Comparison of ENCODE assay signal across 25 mouse cellular contexts in genomic region chr1:37041126-37041525, GRCm38 (mm10). TPM values are rescaled to one million over a fixed set of nuclear protein-coding genes. Genes with fewer than 3 reads are reported as not detected.
A peak's percentile ranks its signal among the peaks of the same experiment; 100 is the strongest.
DNase-seq lines count a peak whose midpoint lies in the region; ATAC-seq and TF ChIP-seq lines count a peak whose summit lies in the region.
"Had no signal": no experiment of that assay in that cellular context is flagged by ENCODE, and none has a peak within 500 bp of the region (broad histone marks: within the 10 kb centered on the region; RNA-seq: fewer than 3 reads in every experiment).

No protein-coding gene starts in this region.

- DNase-seq in lung, adult 18-20 months = peak; percentile 15 to 51
- no peak for DNase-seq in lung, postnatal 10 days
- DNase-seq in liver, embryonic 11.5 days (ENCODE audit: low spot score) = no peak
- DNase-seq in stomach, postnatal 0 days (ENCODE audit: low spot score) = peak; percentile 67
- DNase-seq in left cerebral cortex, postnatal 4 days = no peak
- no peak for DNase-seq in T-cell, adult 2 months (ENCODE audit: low spot score)
- DNase-seq: cerebellum, adult 18-20 months; cerebellum, postnatal 25 days; gastrocnemius, adult 2 months; heart, postnatal 4 days; kidney, adult 2 months; kidney, postnatal 25 days; retina, postnatal 1 day; thymus, adult 18-20 months; thymus, postnatal 4 days had no signal

- H3K9me3 ChIP-seq in liver, embryonic 11.5 days (ENCODE audit: control insufficient read depth, low read length) = no peaks in the 10 kb centered on the region
- no peaks in the 10 kb centered on the region for H3K9me3 ChIP-seq in lung, embryonic 16.5 days (ENCODE audit: control insufficient read depth, low read length)
- H3K9me3 ChIP-seq in stomach, postnatal 0 days (ENCODE audit: control insufficient read depth, low read length) = no peaks in the 10 kb centered on the region
- H3K9me3 ChIP-seq: embryonic facial prominence, embryonic 15.5 days; G1E; heart, embryonic 13.5 days; lung, embryonic 15.5 days; midbrain, embryonic 10.5 days had no signal

- no peak overlapping the region for H3K27ac ChIP-seq in liver, embryonic 11.5 days (ENCODE audit: low read depth, low read length)
- H3K27ac ChIP-seq in lung, embryonic 16.5 days (ENCODE audit: low read length) = no peak overlapping the region
- H3K27ac ChIP-seq in stomach, postnatal 0 days (replicated peaks) = no peak overlapping the region
- H3K27ac ChIP-seq: embryonic facial prominence, embryonic 15.5 days; gastrocnemius, adult 2 months; heart, embryonic 13.5 days; lung, embryonic 15.5 days; midbrain, embryonic 10.5 days had no signal

- no peak overlapping the region for H3K4me3 ChIP-seq in liver, embryonic 11.5 days (ENCODE audit: low read depth, low read length)
- no peak overlapping the region for H3K4me3 ChIP-seq in lung, embryonic 16.5 days (ENCODE audit: low read length)
- no peak overlapping the region for H3K4me3 ChIP-seq in stomach, postnatal 0 days (ENCODE audit: low read depth, low read length)
- H3K4me3 ChIP-seq: embryonic facial prominence, embryonic 15.5 days; gastrocnemius, adult 2 months; heart, embryonic 13.5 days; lung, embryonic 15.5 days; midbrain, embryonic 10.5 days had no signal

- intact Hi-C loops in left cerebral cortex, postnatal 4 days (cut with DNase I) = no loop called here

- TF ChIP-seq CTCF in stomach, postnatal 0 days (IDR thresholded peaks at IDR 0.05; ENCODE audit: low read depth) = no peak

- no peak overlapping the region for H3K9ac ChIP-seq in liver, embryonic 11.5 days (ENCODE audit: low read depth, low read length)
- H3K9ac ChIP-seq in lung, embryonic 16.5 days (ENCODE audit: low read length) = no peak overlapping the region
- H3K9ac ChIP-seq in stomach, postnatal 0 days (ENCODE audit: low read length) = no peak overlapping the region
- H3K9ac ChIP-seq: embryonic facial prominence, embryonic 15.5 days; heart, embryonic 13.5 days; lung, embryonic 15.5 days had no signal

- peak; percentile 68 for ATAC-seq in liver, embryonic 11.5 days (replicated peaks; ENCODE audit: low FRiP score)
- peak; percentile 38; the same call in 1 of the 2 replicates for ATAC-seq in lung, embryonic 16.5 days (ENCODE audit: low read depth)
- peak; percentile 97 for ATAC-seq in stomach, postnatal 0 days (ENCODE audit: low FRiP score, low TSS enrichment)
- no peak for ATAC-seq in CD4-positive, CD25-positive, alpha-beta regulatory T cell, adult 4 months
- ATAC-seq: hindbrain, embryonic 16.5 days had no signal

- H3K4me2 ChIP-seq in liver, embryonic 11.5 days = no peak overlapping the region
- H3K4me2 ChIP-seq in lung, embryonic 16.5 days (ENCODE audit: low read depth, low read length) = no peak overlapping the region
- H3K4me2 ChIP-seq in stomach, postnatal 0 days (replicated peaks; ENCODE audit: low read depth) = no peak overlapping the region
- H3K4me2 ChIP-seq: embryonic facial prominence, embryonic 15.5 days; heart, embryonic 13.5 days; lung, embryonic 15.5 days had no signal

- TF ChIP-seq EP300 in stomach, postnatal 0 days (optimal IDR thresholded peaks at IDR 0.05) = no peak

- H3K36me3 ChIP-seq in liver, embryonic 11.5 days (ENCODE audit: control insufficient read depth, insufficient read depth, low read length) = no peaks in the 10 kb centered on the region
- no peaks in the 10 kb centered on the region for H3K36me3 ChIP-seq in lung, embryonic 16.5 days (ENCODE audit: control insufficient read depth, insufficient read depth, low read length)
- no peaks in the 10 kb centered on the region for H3K36me3 ChIP-seq in stomach, postnatal 0 days (ENCODE audit: control insufficient read depth, insufficient read depth, low read length)
- H3K36me3 ChIP-seq: embryonic facial prominence, embryonic 15.5 days; G1E; heart, embryonic 13.5 days; lung, embryonic 15.5 days; midbrain, embryonic 10.5 days had no signal

- no peaks in the 10 kb centered on the region for H3K4me1 ChIP-seq in liver, embryonic 11.5 days (replicated peaks; ENCODE audit: control insufficient read depth, insufficient read depth, low read length)
- no peaks in the 10 kb centered on the region for H3K4me1 ChIP-seq in lung, embryonic 16.5 days (replicated peaks; ENCODE audit: control insufficient read depth, insufficient read depth, low read length)
- H3K4me1 ChIP-seq in stomach, postnatal 0 days (replicated peaks; ENCODE audit: control insufficient read depth, insufficient read depth) = no peaks in the 10 kb centered on the region
- H3K4me1 ChIP-seq: heart, embryonic 13.5 days; lung, embryonic 15.5 days; midbrain, embryonic 10.5 days had no signal

- WGBS in liver, embryonic 11.5 days = 85% methylated on average over 7 of the region's 7 CpGs
- 70% methylated on average over 7 of the region's 7 CpGs for WGBS in lung, embryonic 16.5 days
- WGBS in stomach, postnatal 0 days = 72% methylated on average over 7 of the region's 7 CpGs

- H3K27me3 ChIP-seq in liver, embryonic 11.5 days (replicated peaks; ENCODE audit: control insufficient read depth, insufficient read depth, low read length) = no peaks in the 10 kb centered on the region
- no peaks in the 10 kb centered on the region for H3K27me3 ChIP-seq in lung, embryonic 16.5 days (ENCODE audit: control insufficient read depth, insufficient read depth, low read depth, low read length)
- H3K27me3 ChIP-seq in stomach, postnatal 0 days (ENCODE audit: control insufficient read depth, insufficient read depth, low read length) = no peaks in the 10 kb centered on the region
- H3K27me3 ChIP-seq: embryonic facial prominence, embryonic 15.5 days; heart, embryonic 13.5 days; lung, embryonic 15.5 days had no signal

RNA-seq across cellular contexts. Expression of gene Vwa3b, which starts 14.7 kb away (rescaled TPM):
- not detected in 2 replicates for polyA plus RNA-seq in liver, embryonic 11.5 days (2014; fragmentation: Nextera tagmentation; extraction: Ambion mirVana)
- 1.1 and 1.3 TPM in 2 replicates for polyA plus RNA-seq in lung, embryonic 16.5 days (2015; fragmentation: Nextera tagmentation; extraction: Ambion mirVana)
- 1.1 and 1.7 TPM in 2 replicates for polyA plus RNA-seq in stomach, postnatal 0 days (2015; fragmentation: Nextera tagmentation; extraction: Ambion mirVana)
- 1 to 10 TPM; 2.1 to 4.2 TPM for total RNA-seq in left cerebral cortex, postnatal 4 days (2021)
- polyA plus RNA-seq in CD4-positive, CD25-positive, alpha-beta regulatory T cell, adult 4 months (2017; shearing (Covaris generic)) = 1 to 10 TPM in 1 of 2 experiments, under 1 TPM in 1; 0.50 to 2.0 TPM
- total RNA-seq: granulocyte monocyte progenitor cell, adult 5-6 weeks; monocyte, adult 5-6 weeks had no signal
- polyA plus RNA-seq: G1E had no signal

Comparison
In these comparisons a context has a peak if more than half of its experiments do, and no peak if none do; other contexts are left out.
1. DNase-seq: peak in lung, adult 18-20 months (2 of 2) and stomach, postnatal 0 days (single experiment); none in lung, postnatal 10 days (single experiment), liver, embryonic 11.5 days (single experiment), left cerebral cortex, postnatal 4 days (single experiment) and T-cell, adult 2 months (single experiment).